Mouse (Mus musculus) neutrophil, adult 65 days (primary cell): ENCODE measurements around the gene Btbd35f5. TPM values are rescaled to one million over a fixed set of nuclear protein-coding genes. Genes with fewer than 3 reads are reported as not detected.

ENCODE experiments used
- total RNA-seq: library from RNA; stranded (reverse); gene quantifications from 2 replicates; pipeline ENCODE4 v1.2.4, GENCODE M21; 2023

Gene Btbd35f5
- not detected in 2 replicates for total RNA-seq

GRCm38 (mm10) chrX:32973597-32973996, at the start of gene Btbd35f5:
Btbd35f5 (plus strand) TSS chrX:32973897.

GRCm38 (mm10) chrX:32941468-32941867, 32.2 kb upstream of the Btbd35f5 start, which contains the start of gene Gm21789:
Gm21789 (plus strand) TSS chrX:32941768.

Other genes with a start within 250 kb of the Btbd35f5 start
- gene Btbd35f21, start 247.8 kb upstream of the Btbd35f5 start, total RNA-seq: not detected in 2 replicates
- gene Btbd35f30, start 79.3 kb upstream of the Btbd35f5 start, total RNA-seq: not detected in 2 replicates
- gene Gm21789, start 32.1 kb upstream of the Btbd35f5 start, total RNA-seq: not detected in 2 replicates